ENCODE assay signal across 8 mouse cellular contexts in genomic region chr2:147193271-147194255, GRCm38 (mm10). TPM values are rescaled to one million over a fixed set of nuclear protein-coding genes. Genes with fewer than 3 reads are reported as not detected.
DNase-seq lines count a peak whose midpoint lies in the region; ATAC-seq and TF ChIP-seq lines count a peak whose summit lies in the region.

Nkx2-2 (minus strand) TSS chr2:147194243.

- intact Hi-C loops in gastrocnemius, adult 2 months (cut with DNase I): no loop called here

- under 1% methylated on average over 47 of the region's 54 CpGs for WGBS in forebrain, embryonic 11.5 days
- 1% methylated on average over 49 of the region's 54 CpGs for WGBS in limb, embryonic 15.5 days
- under 1% methylated on average over 53 of the region's 54 CpGs for WGBS in stomach, postnatal 0 days

- peaks cover 93% of the 10 kb centered on the region for H3K27me3 ChIP-seq in forebrain, embryonic 11.5 days (ENCODE audit: control insufficient read depth, insufficient read depth, low read length)
- peaks cover 94% of the 10 kb centered on the region for H3K27me3 ChIP-seq in limb, embryonic 15.5 days
- H3K27me3 ChIP-seq in stomach, postnatal 0 days (ENCODE audit: control insufficient read depth, insufficient read depth, low read length): peaks cover 44% of the 10 kb centered on the region

- no peaks in the 10 kb centered on the region for H3K9me3 ChIP-seq in forebrain, embryonic 11.5 days (ENCODE audit: control insufficient read depth, low read length)
- H3K9me3 ChIP-seq in limb, embryonic 15.5 days: no peaks in the 10 kb centered on the region
- H3K9me3 ChIP-seq in stomach, postnatal 0 days (ENCODE audit: control insufficient read depth, low read length): no peaks in the 10 kb centered on the region

- no peak for DNase-seq in gastrocnemius, adult 2 months
- no peak for DNase-seq in gastrocnemius, postnatal 4 days (ENCODE audit: low spot score in 2 of 2)
- peak; percentile 74 for DNase-seq in ES-CJ7 (ENCODE audit: low read depth, low spot score)
- peak; percentile 70 for DNase-seq in forebrain, embryonic 11.5 days (ENCODE audit: low spot score)
- no peak for DNase-seq in stomach, postnatal 0 days (ENCODE audit: low spot score)
- DNase-seq in cerebellum, postnatal 36 days: no peak
- no peak for DNase-seq in right cerebral cortex, postnatal 36 days (ENCODE audit: low spot score in 2 of 2)

- H3K4me2 ChIP-seq in forebrain, embryonic 11.5 days (ENCODE audit: low read depth, low read length, severe bottlenecking): peak within 1 kb of the TSS; percentile 53
- H3K4me2 ChIP-seq in limb, embryonic 15.5 days: peak within 1 kb of the TSS; percentile 80
- H3K4me2 ChIP-seq in stomach, postnatal 0 days (replicated peaks; ENCODE audit: low read depth): peak within 1 kb of the TSS; percentile 47

- H3K4me1 ChIP-seq in forebrain, embryonic 11.5 days (replicated peaks; ENCODE audit: control insufficient read depth, insufficient read depth, low read length): peaks cover 22% of the 10 kb centered on the region
- H3K4me1 ChIP-seq in limb, embryonic 15.5 days: peaks cover 23% of the 10 kb centered on the region
- no peaks in the 10 kb centered on the region; the same call in 1 of the 2 replicates for H3K4me1 ChIP-seq in stomach, postnatal 0 days (replicated peaks; ENCODE audit: control insufficient read depth, insufficient read depth)

- H3K27ac ChIP-seq in gastrocnemius, adult 2 months: no peak within 1 kb of the TSS
- no peak within 1 kb of the TSS for H3K27ac ChIP-seq in forebrain, embryonic 11.5 days (ENCODE audit: low read depth, low read length)
- H3K27ac ChIP-seq in limb, embryonic 15.5 days: no peak within 1 kb of the TSS
- no peak within 1 kb of the TSS for H3K27ac ChIP-seq in stomach, postnatal 0 days (replicated peaks)

- H3K4me3 ChIP-seq in gastrocnemius, adult 2 months: peak within 1 kb of the TSS; percentile 38
- H3K4me3 ChIP-seq in forebrain, embryonic 11.5 days (ENCODE audit: low read depth, low read length): peak within 1 kb of the TSS; percentile 32
- H3K4me3 ChIP-seq in limb, embryonic 15.5 days: peak within 1 kb of the TSS; percentile 41
- H3K4me3 ChIP-seq in stomach, postnatal 0 days (ENCODE audit: low read depth, low read length): peak within 1 kb of the TSS; percentile 34

- no peak for TF ChIP-seq EP300 in stomach, postnatal 0 days (optimal IDR thresholded peaks at IDR 0.05)

- TF ChIP-seq CTCF in gastrocnemius, adult 2 months (IDR thresholded peaks at IDR 0.05): no peak
- 0 out of 2 replicates have a peak, but pooled peaks have one; percentile 17 for TF ChIP-seq CTCF in stomach, postnatal 0 days (IDR thresholded peaks at IDR 0.05; ENCODE audit: low read depth)

- no peaks in the 10 kb centered on the region for H3K36me3 ChIP-seq in forebrain, embryonic 11.5 days (ENCODE audit: control insufficient read depth, insufficient read depth, low read length)
- no peaks in the 10 kb centered on the region for H3K36me3 ChIP-seq in limb, embryonic 15.5 days
- no peaks in the 10 kb centered on the region for H3K36me3 ChIP-seq in stomach, postnatal 0 days (ENCODE audit: control insufficient read depth, insufficient read depth, low read length)

- ATAC-seq in forebrain, embryonic 11.5 days (replicated peaks; ENCODE audit: low FRiP score): no peak; the same call in 1 of the 2 replicates
- no peak for ATAC-seq in limb, embryonic 15.5 days (ENCODE audit: insufficient number of reproducible peaks, low FRiP score, low TSS enrichment, low read depth)
- ATAC-seq in stomach, postnatal 0 days (ENCODE audit: low FRiP score, low TSS enrichment): peak; percentile 61

- H3K9ac ChIP-seq in forebrain, embryonic 11.5 days (ENCODE audit: low read length): peak within 1 kb of the TSS; percentile 32; the same call in 1 of the 2 replicates
- H3K9ac ChIP-seq in limb, embryonic 15.5 days: no peak within 1 kb of the TSS
- no peak within 1 kb of the TSS for H3K9ac ChIP-seq in stomach, postnatal 0 days (ENCODE audit: low read length)

RNA-seq across cellular contexts. Expression of gene Nkx2-2, which starts in this region (rescaled TPM):
- total RNA-seq in gastrocnemius, adult 2 months (2021): not detected
- total RNA-seq in gastrocnemius, postnatal 4 days (2021): under 1 TPM; 0.65 to 0.78 TPM
- polyA plus RNA-seq in forebrain, embryonic 11.5 days (2014; fragmentation: Nextera tagmentation; extraction: Ambion mirVana): 7.1 and 7.6 TPM in 2 replicates
- polyA plus RNA-seq in limb, embryonic 15.5 days (2015; fragmentation: Nextera tagmentation; extraction: Ambion mirVana): 0.11 TPM in 1 of 2 replicates, not detected in the other
- 0.47 and 0.64 TPM in 2 replicates for polyA plus RNA-seq in stomach, postnatal 0 days (2015; fragmentation: Nextera tagmentation; extraction: Ambion mirVana)

Comparison
In these comparisons a context has a peak if more than half of its experiments do, and no peak if none do; other contexts are left out.
1. Peak in ATAC-seq, H3K4me3 ChIP-seq and H3K4me2 ChIP-seq in stomach, postnatal 0 days; RNA of the gene not detected or under 1 TPM.
2. DNase-seq: peak in ES-CJ7 (single experiment) and forebrain, embryonic 11.5 days (single experiment); none in gastrocnemius, adult 2 months (single experiment), gastrocnemius, postnatal 4 days (0 of 2), stomach, postnatal 0 days (single experiment), cerebellum, postnatal 36 days (0 of 2) and right cerebral cortex, postnatal 36 days (0 of 2).
3. Peak in every context shown above with its lines, with median percentiles within 50 percentile points of each other: H3K4me3 ChIP-seq and H3K4me2 ChIP-seq.